Mouse (Mus musculus) monocyte, adult 5-6 weeks (primary cell): ENCODE measurements at regions not wholly inside any gene's neighbourhood (a gene's known extent, or its start where the extent isn't known, plus 50 kb on each side); places are given as distances from the start of the nearest gene placed in this dataset.

Source experiments
- ATAC-seq: fragments of 153-309, 156-312 bp; replicated peaks from 2 replicates; pipeline ENCODE4 v1.8.0; 2017; ENCODE audit warnings: mild to moderate bottlenecking; ENCODE audit not compliant: low TSS enrichment, insufficient number of reproducible peaks, severe bottlenecking, poor library complexity, low FRiP score

DNA sequence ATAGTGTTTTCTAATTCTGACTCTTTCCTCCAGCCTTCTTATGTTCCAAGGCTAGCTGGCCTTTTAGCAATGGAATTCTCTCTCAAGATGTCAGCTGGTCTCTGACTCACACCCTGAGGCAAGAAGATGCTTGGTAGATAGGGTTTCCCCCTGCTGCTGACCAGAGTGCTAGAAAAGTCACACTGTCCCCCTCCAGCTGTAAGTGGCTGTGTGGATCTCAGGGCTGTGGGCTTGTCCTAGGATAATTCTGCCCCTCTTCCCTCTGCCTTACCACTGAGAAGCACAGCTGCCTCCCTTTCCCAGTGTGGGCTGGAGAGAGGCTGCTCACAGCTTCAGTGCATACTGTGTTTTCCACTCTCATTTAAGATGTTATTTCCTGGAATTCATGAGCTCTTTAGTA lies 585.3 kb upstream of the Zeb2 start:
- no peak for ATAC-seq

DNA sequence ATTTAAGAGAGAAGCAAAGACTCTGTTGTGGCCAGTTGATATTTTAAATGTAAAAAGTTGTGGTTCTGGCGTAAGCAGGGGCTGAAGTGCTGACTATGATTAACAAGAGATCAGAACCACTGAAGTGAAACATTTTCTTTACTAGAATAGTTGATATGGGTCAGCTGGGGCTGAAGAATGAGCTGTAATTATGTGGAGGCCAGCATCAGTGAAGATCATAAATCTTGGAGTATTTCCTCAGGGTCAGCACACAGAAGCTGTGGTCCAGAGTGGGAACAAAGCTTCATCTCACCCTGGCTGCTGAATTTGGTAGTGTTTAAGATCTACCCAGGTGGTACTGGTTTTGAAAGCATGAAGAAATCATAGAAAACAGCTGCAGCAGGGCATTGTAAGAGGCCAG lies 583.4 kb upstream of the Zeb2 start:
- no peak for ATAC-seq

DNA sequence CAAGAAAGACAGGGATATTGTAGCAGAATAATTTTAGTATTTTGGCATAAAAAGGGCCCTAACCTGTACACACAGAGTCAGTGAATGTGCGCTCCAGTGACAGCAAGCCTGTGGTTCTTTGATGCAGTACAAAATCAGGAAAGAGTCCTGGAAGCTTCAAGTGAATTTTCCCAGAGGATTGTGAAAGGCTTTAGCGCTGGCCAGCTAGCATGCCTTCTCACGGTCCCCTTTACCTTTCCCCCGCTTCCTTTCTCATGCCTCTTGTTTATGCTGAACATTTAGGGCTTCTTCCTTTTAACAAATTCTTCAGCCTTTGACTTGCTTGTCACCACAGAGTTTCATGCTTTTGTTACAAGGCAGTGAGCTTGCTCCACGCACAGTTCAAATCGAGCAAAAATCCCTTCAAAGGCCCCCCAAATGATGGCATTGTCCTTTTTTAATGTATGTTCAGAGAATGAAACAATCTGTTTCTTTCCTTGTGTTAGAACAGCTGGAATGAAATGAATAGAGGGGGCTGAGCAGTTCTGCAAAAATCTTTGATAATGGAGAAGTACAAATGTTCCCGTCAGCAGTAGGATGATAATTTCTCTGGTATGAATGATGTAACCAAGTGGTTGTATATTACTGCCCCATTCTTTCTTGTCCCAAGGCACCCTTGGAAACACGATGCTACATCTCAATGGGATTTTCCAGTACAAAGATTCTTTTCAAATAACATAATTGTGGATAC lies 576.3 kb upstream of the Zeb2 start:
- no peak for ATAC-seq

DNA sequence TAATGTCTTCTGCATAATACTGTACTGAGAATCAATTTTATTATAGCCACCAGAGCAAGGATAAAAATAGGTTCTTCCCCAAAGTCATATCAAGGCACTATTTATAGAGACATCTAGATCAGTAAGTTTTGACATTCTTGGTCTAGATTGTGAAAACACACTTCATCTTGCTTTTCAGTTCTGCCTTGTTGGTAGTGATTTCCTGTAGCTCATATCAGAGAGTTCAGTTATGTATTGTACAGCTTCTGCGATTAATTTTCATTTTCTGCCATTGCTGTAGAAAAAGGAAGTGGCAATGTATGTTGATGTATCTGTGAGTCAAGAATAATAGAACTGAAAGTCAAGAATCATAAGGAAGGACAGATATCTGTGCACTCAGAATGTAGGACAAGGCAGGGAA lies 575.6 kb upstream of the Zeb2 start:
- ATAC-seq = no peak

DNA sequence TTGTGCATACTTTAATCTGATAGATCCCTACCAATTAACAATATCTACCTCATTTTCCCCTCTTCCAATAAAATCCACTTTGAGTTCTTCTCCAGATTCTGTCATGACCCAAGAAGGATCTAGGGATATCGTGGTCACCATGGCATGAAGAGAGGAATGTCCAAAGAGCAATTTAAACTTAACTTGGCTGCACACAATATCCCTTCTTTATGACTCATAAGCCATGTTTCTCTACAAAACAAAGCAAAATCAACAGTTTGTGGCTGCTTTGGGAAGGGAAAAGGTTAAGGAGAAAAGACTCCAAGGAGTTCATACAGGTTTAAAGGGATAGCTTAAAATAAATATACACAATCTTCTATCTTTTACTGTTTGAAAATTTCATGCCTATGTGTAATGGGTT lies 571.8 kb upstream of the Zeb2 start:
- no peak for ATAC-seq

DNA sequence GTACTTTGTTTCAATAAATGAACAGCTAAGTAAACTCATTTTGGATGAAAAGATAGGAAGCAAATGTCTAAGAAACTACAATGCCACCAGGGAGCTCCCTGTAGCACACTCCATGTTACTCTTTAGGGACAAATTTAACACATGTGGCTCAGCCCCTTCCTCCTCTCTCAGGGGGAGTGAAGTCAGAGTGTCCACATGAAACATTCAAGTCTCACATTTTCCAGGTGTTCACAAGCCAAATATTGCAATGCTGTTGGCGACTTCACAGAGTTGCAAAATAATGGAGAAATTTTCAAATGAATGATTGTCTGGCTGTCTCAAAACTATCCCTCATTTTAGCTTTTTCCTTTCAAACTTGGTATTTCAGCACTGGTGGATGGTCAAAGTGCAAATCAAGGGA lies 564.1 kb upstream of the Zeb2 start:
- no peak for ATAC-seq

DNA sequence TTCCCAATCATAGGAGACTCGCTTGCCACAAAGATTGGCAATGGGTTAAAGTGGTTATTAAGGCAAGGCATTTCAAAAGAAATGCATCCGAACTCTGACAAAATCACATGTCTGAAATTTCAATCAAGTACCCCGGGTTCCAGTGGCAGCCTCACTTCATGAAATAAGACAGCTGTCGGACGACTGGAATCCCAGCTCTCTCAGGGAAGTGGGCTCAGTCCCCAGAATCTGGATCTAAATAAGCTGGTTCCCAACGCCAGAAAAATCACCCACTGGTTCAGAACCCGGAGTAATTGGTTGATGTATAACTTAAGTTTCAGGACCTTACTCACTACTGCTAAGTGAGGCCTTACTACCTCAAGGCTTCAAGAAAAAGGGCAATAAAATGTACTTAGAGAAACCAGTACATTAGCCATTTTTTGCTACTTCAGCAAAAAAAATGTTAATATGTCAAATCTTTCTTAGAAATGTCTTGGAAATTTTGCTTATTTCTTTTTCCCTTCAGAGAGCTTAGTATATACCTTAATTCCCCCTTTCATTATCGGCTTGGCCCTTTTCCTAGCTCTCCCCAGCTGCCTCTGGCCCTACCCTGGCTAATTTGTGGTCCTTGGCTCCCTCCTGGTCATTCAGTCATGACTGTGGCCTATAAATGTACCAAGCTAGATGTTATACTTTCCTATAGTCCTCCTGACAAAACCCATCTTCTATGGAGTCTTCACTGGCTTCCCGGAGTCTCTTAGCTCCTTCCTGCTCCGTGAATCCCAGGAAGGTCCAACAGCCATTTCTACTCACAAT lies 562.1 kb upstream of the Zeb2 start:
- ATAC-seq = no peak

DNA sequence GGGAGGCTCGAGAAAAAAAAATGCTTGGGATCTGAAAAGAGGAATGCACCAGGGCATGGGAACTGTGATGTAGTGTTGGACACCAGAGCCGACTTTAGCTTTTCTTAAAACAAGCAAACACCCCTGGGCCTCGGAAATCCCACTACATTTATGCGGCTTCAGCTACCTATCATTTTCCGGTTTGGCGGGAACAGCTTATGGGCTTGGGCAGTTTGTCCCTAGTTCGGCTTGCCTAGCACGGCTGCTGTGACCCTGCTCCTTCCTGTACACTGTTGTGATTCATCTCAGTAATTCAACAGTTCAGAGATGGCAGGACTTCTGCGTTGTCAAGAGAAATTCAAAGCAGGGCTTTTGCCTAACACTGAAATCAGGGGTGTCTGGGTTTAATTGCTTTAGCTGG lies 561.5 kb upstream of the Zeb2 start:
- no peak for ATAC-seq

DNA sequence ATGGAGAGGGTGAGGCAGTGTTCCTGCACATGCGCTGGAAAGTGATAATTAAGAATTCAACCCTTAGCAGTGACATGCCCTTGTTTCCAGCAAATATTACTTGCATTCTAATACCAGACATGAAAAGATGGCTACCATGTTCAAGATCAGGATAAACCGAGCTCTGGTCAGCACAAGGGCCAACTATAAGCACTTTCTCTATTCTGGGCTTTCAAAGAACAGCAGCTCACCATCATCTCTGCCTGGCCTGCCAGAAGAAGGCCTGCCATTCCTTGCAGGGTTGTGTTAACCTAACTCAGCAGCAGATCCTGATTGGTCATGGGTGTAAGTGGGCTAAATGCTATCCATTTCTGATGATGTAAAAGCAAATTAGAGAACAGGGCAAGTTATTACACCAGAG lies 558.6 kb upstream of the Zeb2 start:
- no peak for ATAC-seq

DNA sequence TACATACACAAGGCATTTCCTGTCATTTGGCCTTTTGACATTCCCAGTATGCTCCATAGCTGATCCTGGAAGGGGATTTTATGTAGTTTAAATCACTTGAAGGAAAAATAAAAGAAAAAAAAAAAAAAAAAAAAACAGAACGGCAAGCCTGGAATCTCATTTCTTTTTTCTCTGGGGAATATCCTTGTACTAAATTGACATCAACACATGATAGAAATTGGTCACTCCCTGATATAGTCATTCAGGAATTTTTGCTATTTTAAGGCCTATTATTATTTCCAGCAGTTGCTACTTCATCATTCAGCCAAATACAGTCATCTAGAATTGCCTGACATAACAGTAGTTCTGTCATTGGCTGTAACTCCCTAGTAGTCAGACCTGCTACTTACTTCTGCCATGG lies 538.8 kb upstream of the Zeb2 start:
- no peak for ATAC-seq

DNA sequence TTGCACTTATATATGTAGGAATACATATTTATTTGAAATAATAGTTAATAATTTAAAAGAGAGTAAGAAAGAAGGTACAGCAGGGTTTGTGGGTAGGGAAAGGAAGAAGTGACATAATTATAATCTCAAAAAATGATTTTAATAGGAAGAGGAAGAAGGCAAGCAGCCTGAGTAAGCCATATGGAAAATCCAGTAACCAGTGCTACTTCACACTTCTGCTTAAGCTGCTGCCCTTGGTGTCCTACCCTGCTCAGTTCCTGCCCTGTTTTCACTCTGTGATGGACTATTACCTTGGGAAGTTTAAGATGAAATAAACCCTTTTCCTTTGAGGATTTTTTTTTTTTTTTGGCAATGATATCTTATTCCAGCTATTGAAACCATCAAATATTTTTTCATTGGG lies 537.5 kb upstream of the Zeb2 start:
- ATAC-seq = no peak

DNA sequence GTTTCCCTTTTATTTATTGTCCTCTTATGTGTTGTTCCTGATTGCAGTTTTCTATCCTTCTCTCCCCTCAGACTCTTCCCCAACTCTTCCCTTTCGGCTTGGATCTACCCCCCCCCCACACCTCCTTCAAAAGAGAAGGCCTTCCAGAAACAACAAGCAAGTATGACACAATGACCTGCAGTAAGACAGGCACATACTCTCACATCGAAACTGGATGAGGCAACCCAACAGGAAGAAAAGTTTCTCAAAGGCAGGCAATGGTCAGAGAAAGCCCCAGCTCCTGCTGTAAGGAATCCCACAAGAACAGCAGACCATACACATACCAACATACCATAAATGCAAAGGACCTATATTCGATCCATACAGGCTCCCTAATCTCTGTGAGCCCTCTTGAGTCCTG lies 535.8 kb upstream of the Zeb2 start:
- ATAC-seq = no peak

DNA sequence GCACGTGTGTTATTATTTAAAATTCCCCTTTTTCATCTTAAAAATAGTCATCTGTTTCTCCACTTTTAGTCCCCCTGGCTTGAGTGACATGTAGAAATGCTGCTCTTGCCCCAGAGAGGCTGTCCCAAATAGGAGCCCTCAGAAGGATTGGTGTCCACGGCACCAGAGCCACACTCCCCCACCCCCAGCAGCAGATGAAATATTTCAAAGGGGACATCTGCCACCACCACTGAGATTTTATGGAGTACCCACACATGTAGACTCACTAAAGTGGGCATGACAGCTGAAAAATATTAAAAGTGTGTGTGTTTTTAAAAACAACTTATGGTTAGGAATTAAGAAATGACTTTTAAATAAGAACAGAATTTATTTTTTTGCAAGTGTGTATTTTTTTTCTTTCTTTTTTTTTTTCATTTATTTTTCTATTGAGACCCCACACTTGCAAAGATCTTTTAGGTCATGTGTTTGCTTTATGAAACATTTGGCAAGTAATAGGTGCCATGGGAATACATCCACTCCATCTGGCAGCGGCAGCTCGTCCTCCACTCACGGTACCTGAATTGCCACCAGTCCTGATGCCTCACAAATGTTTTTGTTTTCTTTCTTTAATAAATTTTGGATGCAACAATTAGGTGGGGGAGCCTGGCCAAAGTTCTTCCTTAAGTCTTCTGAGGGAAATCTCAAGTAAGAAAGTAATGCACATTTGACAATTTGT lies 533.2 kb upstream of the Zeb2 start:
- ATAC-seq = no peak

DNA sequence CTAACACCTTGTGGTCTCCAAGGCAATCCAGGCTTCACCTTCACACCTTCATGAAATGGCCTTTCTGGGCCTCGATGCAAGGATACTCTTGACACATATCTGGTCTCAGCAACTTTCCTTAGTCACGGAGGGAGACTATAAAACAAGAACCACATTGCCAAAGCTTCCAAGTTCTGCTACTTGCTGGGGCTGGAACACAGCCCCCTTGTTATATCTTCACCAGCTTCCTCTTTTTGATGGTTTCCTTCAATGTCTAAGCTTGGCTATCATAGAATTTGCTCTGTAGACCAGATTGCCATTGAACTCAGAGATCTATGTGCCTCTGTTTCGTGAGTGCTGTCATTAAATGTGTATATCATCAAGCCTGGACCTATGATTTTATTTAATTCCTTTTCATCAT lies 530.7 kb upstream of the Zeb2 start:
- ATAC-seq = no peak

DNA sequence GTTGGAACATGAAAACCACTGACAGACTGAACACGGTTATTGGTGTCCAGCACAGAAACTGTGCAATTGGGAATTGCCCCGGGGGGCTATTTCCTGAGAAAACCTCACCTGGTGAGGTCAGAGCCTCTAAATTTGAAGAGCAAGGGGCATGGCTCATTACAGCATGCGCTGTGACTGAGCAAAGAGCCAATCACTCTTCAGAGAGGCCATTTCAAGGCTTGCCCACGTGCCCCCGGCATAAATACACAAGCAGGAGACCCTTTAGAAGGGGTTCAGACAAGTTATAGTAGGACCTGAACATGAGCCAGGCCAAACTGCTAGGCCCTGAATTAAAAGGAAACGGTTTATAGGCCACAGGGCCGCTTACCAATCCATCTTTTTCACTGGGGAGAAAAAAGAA lies 512.9 kb upstream of the Zeb2 start:
- ATAC-seq = no peak

DNA sequence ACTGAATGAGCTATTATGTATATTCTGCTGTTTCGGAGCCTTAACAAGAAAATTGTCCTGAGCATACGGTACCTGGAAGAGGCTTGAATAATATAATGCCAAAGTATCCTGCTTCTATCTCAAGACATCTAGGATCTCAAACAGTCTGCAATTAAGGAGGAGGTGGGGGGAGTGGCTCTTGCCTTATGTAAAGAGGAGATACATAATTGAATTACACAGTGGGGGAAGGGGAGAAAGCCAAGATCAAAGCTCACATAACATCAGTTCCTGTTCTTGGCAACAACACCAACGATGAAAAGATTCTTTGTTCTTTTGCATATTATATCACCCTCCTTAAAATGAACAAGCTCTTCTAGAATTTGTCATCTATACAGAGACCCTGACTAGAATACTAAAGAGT lies 512.4 kb upstream of the Zeb2 start:
- ATAC-seq = no peak

DNA sequence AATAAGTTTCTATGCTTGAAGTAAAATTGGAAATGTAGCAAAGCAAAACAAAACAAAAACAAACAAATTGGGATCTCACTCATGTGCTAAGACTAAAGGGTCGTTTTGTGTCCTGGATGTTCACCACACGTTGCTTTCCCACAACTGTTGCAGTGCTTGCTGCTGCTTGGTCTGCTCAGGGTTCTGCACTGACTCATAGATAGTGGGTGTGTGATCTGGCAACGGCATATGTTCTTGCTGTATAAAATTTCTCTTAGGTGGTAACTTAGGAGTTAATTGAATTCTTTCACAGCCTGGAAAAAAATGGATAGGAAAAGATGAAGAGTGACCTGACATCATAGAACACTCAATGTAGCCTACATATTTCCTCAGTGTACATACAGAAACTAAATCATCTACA lies 505.9 kb upstream of the Zeb2 start:
- ATAC-seq = no peak

DNA sequence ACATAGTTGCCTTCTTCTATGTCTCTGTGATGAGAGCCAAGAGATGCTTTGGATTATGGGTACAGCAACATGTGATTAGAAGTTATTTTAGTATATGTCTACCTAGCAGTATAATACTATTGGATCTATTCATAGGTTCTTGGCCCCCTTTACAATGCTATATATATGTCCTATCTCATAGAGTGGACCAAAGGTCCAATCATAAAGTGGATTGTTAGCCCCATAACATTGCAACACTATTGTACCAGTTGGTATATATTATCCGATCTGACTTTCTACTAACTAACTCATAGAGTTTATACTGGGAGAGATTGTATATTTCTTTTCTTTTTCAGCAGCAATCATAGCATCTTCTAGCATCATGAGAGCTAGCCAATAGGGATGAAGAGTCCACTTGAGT lies 491.7 kb upstream of the Zeb2 start:
- no peak for ATAC-seq

DNA sequence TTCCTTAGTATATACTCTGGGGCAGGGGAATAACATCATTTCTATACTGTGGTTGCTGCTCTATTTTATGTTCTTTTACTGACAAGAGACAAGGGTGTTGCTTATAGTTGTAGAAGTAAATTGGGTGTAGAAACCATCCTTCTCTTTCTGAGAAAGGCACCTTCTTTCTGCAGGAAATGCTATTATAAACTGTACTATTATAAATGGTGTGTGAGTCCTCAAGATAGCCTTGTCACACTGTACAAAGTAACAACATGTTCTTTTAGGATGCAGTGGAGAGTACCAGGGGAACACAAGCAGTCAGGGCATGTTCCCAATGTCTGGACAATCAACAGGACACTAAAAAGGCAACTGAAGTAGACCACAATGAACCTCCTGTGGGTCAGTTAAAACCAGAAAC lies 490.2 kb upstream of the Zeb2 start:
- no peak for ATAC-seq

DNA sequence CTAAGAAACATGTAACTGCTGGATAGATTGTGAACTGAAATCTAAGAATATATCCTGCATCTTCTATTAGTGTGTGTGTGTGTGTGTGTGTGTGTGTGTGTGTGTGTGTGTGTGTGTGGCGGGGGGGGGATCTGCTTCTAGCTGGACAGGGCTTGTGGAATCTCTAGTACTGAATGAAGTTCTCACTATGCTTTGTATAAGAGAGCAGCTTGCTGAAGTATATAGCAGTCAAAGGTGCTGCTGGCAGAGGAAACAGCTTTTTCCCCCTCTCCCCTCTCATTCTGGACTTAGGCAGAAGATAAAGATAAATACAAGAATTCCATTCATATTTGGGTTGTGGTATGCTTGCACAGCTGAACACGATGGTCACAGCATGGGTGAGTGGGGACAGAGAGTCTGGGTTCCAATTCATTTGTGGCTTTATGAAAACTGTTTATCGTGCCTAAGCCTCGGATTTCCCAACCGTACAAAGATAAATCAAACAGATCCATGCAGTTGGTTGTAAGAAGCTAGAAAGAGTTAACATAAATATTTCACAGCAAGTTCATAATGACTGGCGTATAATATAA lies 484.2 kb upstream of the Zeb2 start:
- no peak for ATAC-seq
